Mouse (Mus musculus) testis, adult 2 months (tissue): ENCODE results near the gene Slc39a11. TPM values are rescaled to one million over a fixed set of nuclear protein-coding genes. Genes with fewer than 3 reads are reported as not detected.

Source experiments
- H3K27ac ChIP-seq: fragments of 200-500 bp; 2 replicates; pipeline ENCODE4 v1.5.1; 2012; ENCODE audit warnings: low read depth, low read length; ENCODE audit not compliant: control insufficient read depth, insufficient read depth
- H3K27me3 ChIP-seq: fragments of 200-500 bp; 2 replicates; pipeline ENCODE4 v1.6.1; 2012; ENCODE audit warnings: mild to moderate bottlenecking, low read length, moderate library complexity; ENCODE audit not compliant: control insufficient read depth, insufficient read depth
- H3K36me3 ChIP-seq: fragments of 200-500 bp; 2 replicates; pipeline ENCODE4 v1.6.1; 2012; ENCODE audit warnings: mild to moderate bottlenecking, low read length; ENCODE audit not compliant: control insufficient read depth, insufficient read depth
- H3K4me1 ChIP-seq: fragments of 200-500 bp; 2 replicates; pipeline ENCODE4 v1.6.1; 2012; ENCODE audit warnings: low read length; ENCODE audit not compliant: control insufficient read depth, insufficient read depth
- H3K4me3 ChIP-seq: fragments of 200-500 bp; 2 replicates; pipeline ENCODE4 v1.5.1; 2012; ENCODE audit warnings: low read depth, mild to moderate bottlenecking, low read length, moderate library complexity, mixed read lengths; ENCODE audit not compliant: control insufficient read depth
- CTCF ChIP-seq: fragments of 200-500 bp; IDR thresholded peaks from 2 replicates; pipeline ENCODE4 v1.5.1; 2012; ENCODE audit warnings: low read depth, mild to moderate bottlenecking, inconsistent platforms, low read length, moderate library complexity; ENCODE audit not compliant: control insufficient read depth, insufficient read depth, insufficient replicate concordance
- POLR2A ChIP-seq: fragments of 200-500 bp; IDR thresholded peaks from 2 replicates; pipeline ENCODE4 v1.6.1; 2012; ENCODE audit warnings: low read depth, mild to moderate bottlenecking, inconsistent platforms, low read length, moderate library complexity; ENCODE audit not compliant: control insufficient read depth
- polyA plus RNA-seq: library from polyadenylated mRNA; depleted of rRNA; stranded (reverse); fragments of >200 nt; gene quantifications from 2 replicates; pipeline ENCODE4 v1.2.3, GENCODE M21; 2012

The Slc39a11 gene
- polyA plus RNA-seq, 1 experiment = 8.9 TPM

DNA sequence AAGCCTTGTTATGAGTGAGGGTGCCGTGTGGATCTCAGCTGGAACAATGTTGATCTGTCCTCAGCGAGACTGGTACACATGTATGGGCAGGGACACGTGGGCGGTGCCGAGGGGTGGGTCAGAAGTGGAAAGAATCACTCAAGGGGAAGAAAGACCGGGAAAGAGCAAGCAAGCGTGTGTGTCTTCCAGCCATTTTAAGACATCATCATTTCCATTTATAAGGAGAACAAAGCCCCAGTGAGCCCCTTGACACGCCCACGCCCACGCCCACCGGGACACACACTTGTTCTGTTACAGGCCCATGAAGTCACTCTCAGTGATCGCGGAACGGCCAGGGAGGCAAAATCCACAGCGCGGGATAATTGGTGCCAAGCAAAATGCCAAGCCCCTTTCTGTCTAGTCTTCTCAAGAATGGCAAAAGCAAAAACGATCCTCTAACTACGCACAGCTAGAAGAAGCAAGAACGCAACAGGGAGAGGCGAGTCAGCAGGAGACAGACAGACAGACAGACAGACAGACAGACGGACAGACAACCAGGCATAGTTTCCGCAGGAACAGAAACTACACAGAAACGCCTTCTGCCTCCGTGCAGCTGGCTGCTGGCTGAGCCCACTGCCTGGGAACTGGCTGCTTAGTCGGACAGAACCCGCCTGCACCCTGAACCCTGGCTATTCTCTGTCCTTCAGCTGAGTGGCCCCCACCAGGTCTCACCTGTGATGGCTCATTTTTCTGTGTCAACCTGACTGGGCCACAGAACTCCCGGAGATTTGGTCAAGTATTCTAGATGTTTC, 364.7 kb downstream of the Slc39a11 start:
- Histone ChIP-seq H3K4me3 (no peak overlapping the region), H3K27ac (no peak overlapping the region; the same call in 1 of the 2 replicates)

DNA sequence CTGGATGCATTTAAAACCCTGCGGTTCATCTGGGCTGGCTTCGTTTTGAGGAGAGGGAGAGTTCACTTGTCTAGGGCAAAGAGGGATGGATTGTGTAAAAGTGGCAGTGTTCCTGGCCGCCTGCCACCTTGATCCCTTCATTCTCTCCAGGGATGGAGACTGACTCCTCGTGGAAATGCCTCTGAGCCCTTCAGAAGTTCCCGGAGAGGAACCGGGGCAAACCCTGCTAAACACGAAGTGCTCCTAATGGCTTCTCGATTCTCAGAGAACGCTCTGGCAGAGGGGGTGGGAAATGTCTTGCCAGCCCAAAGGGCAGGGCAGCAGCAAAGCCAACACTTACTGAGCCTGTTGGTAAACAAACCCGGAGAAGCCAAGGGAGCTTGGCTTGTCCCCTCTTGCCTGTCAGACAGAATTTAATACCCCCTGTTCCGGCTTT, 366.5 kb downstream of the Slc39a11 start:
- H3K4me1 ChIP-seq = no peaks in the 10 kb centered on the region
- TF ChIP-seq CTCF = no peak
- TF ChIP-seq POLR2A = no peak
- H3K4me3 ChIP-seq = no peak overlapping the region
- H3K27ac ChIP-seq = no peak overlapping the region
- H3K27me3 ChIP-seq = no peaks in the 10 kb centered on the region
- H3K36me3 ChIP-seq = no peaks in the 10 kb centered on the region

More for the DNA sequence above, 364.7 kb downstream of the Slc39a11 start:
- Histone ChIP-seq H3K36me3 (no peaks in the 10 kb centered on the region), H3K27me3 (no peaks in the 10 kb centered on the region), H3K4me1 (no peaks in the 10 kb centered on the region)
- no peak for TF ChIP-seq CTCF
- no peak for TF ChIP-seq POLR2A

- H3K4me3 ChIP-seq = no peak overlapping the region
- no peak for TF ChIP-seq CTCF
- TF ChIP-seq POLR2A = no peak
- H3K27me3 ChIP-seq = no peaks in the 10 kb centered on the region
- no peak overlapping the region for H3K27ac ChIP-seq
- H3K36me3 ChIP-seq = no peaks in the 10 kb centered on the region
- no peaks in the 10 kb centered on the region for H3K4me1 ChIP-seq
Observed at GRCm38 (mm10) chr11:113278238-113278637, 371.6 kb downstream of the Slc39a11 start.

GRCm38 (mm10) chr11:113277034-113277612, 372.8 kb downstream of the Slc39a11 start:
- no peaks in the 10 kb centered on the region for H3K36me3 ChIP-seq
- TF ChIP-seq CTCF (no peak), POLR2A (no peak)
- H3K27ac ChIP-seq = no peak overlapping the region; the same call in 1 of the 2 replicates

GRCm38 (mm10) chr11:113276518-113276917, 373.4 kb downstream of the Slc39a11 start:
- no peak overlapping the region for H3K4me3 ChIP-seq
- no peaks in the 10 kb centered on the region for H3K36me3 ChIP-seq
- H3K4me1 ChIP-seq = no peaks in the 10 kb centered on the region
- H3K27me3 ChIP-seq = no peaks in the 10 kb centered on the region
- no peak overlapping the region for H3K27ac ChIP-seq
- TF ChIP-seq CTCF (no peak), POLR2A (no peak)

More at GRCm38 (mm10) chr11:113277034-113277612, 372.8 kb downstream of the Slc39a11 start:
- Histone ChIP-seq H3K27me3 (no peaks in the 10 kb centered on the region), H3K4me1 (no peaks in the 10 kb centered on the region), H3K4me3 (no peak overlapping the region)

GRCm38 (mm10) chr11:113274037-113274436, 375.8 kb downstream of the Slc39a11 start:
- TF ChIP-seq POLR2A = no peak
- no peak for TF ChIP-seq CTCF
- no peaks in the 10 kb centered on the region for H3K36me3 ChIP-seq
- no peak overlapping the region for H3K27ac ChIP-seq
- no peaks in the 10 kb centered on the region for H3K27me3 ChIP-seq
- H3K4me3 ChIP-seq = no peak overlapping the region
- H3K4me1 ChIP-seq = no peaks in the 10 kb centered on the region

- Histone ChIP-seq H3K4me3 (no peak overlapping the region), H3K27ac (no peak overlapping the region), H3K36me3 (no peaks in the 10 kb centered on the region), H3K27me3 (no peaks in the 10 kb centered on the region), H3K4me1 (no peaks in the 10 kb centered on the region)
- no peak for TF ChIP-seq CTCF
- no peak for TF ChIP-seq POLR2A
Observed at GRCm38 (mm10) chr11:113271857-113272256, 378.0 kb downstream of the Slc39a11 start.
